Mouse (Mus musculus) kidney, postnatal 0 days (tissue): Measurements from ENCODE around the gene Fermt2. TPM values are rescaled to one million over a fixed set of nuclear protein-coding genes. Genes with fewer than 3 reads are reported as not detected.

Source experiments
- ATAC-seq: fragments of 200-750 bp; cut with Nextera tagmentation; replicated peaks from 2 replicates; pipeline ENCODE4 v1.8.0; 2017; ENCODE audit warnings: low read depth, moderate number of reproducible peaks, moderate TSS enrichment, moderate library complexity; ENCODE audit not compliant: low FRiP score
- DNase-seq: peaks from one replicate; pipeline ENCODE4 v3.0.0-alpha.2; 2016; ENCODE audit warnings: low spot score
- H3K27ac ChIP-seq: fragments of 300-500 bp; sonication (generic); 2 replicates; pipeline ENCODE4 v1.5.1; 2014; ENCODE audit warnings: mild to moderate bottlenecking
- H3K27me3 ChIP-seq: fragments of 300-500 bp; sonication (generic); 2 replicates; pipeline ENCODE4 v1.6.1; 2014; ENCODE audit warnings: low read length, mixed read lengths; ENCODE audit not compliant: insufficient read depth
- H3K36me3 ChIP-seq: fragments of 300-500 bp; sonication (generic); 2 replicates; pipeline ENCODE4 v1.6.1; 2014; ENCODE audit warnings: low read length, mixed read lengths; ENCODE audit not compliant: insufficient read depth
- H3K4me1 ChIP-seq: fragments of 300-500 bp; sonication (generic); replicated peaks from 2 replicates; pipeline ENCODE4 v1.6.1; 2014; ENCODE audit warnings: antibody characterized with exemption, low read length, mixed read lengths; ENCODE audit not compliant: insufficient read depth
- H3K4me2 ChIP-seq: fragments of 300-500 bp; sonication (generic); 2 replicates; pipeline ENCODE4 v1.6.1; 2014; ENCODE audit warnings: mild to moderate bottlenecking, low read length, moderate library complexity, mixed read lengths
- H3K4me3 ChIP-seq: fragments of 300-500 bp; sonication (generic); replicated peaks from 2 replicates; pipeline ENCODE4 v1.5.1; 2014; ENCODE audit warnings: low read depth, low read length
- H3K9ac ChIP-seq: fragments of 300-500 bp; sonication (generic); 2 replicates; pipeline ENCODE4 v1.6.1; 2014; ENCODE audit warnings: low read depth, low read length
- H3K9me3 ChIP-seq: fragments of 300-500 bp; sonication (generic); replicated peaks from 2 replicates; pipeline ENCODE4 v1.6.1; 2016; ENCODE audit warnings: low read length, inconsistent platforms, mixed read lengths
- CTCF ChIP-seq: IDR thresholded peaks from 2 replicates; pipeline ENCODE4 v1.5.1; 2016; ENCODE audit warnings: antibody characterized with exemption, low read depth, mild to moderate bottlenecking, moderate library complexity
- WGBS: fragments of 180-500 bp; shearing (Covaris S2); extraction: QIAGEN DNeasy Blood & Tissue Kit; methylation state at CpG from one replicate; pipeline ENCODE4 v1.1.7; 2014; 5-methylcytosine and 5-hydroxymethylcytosine counted together
- polyA plus RNA-seq: library from polyadenylated mRNA; unstranded; fragments of >200 nt; fragmentation: Nextera tagmentation; extraction: Ambion mirVana; gene quantifications from 2 replicates; pipeline ENCODE4 v1.2.1, GENCODE M21; 2015

Fermt2 gene
- polyA plus RNA-seq, result 216 and 226 TPM in 2 replicates

DNA sequence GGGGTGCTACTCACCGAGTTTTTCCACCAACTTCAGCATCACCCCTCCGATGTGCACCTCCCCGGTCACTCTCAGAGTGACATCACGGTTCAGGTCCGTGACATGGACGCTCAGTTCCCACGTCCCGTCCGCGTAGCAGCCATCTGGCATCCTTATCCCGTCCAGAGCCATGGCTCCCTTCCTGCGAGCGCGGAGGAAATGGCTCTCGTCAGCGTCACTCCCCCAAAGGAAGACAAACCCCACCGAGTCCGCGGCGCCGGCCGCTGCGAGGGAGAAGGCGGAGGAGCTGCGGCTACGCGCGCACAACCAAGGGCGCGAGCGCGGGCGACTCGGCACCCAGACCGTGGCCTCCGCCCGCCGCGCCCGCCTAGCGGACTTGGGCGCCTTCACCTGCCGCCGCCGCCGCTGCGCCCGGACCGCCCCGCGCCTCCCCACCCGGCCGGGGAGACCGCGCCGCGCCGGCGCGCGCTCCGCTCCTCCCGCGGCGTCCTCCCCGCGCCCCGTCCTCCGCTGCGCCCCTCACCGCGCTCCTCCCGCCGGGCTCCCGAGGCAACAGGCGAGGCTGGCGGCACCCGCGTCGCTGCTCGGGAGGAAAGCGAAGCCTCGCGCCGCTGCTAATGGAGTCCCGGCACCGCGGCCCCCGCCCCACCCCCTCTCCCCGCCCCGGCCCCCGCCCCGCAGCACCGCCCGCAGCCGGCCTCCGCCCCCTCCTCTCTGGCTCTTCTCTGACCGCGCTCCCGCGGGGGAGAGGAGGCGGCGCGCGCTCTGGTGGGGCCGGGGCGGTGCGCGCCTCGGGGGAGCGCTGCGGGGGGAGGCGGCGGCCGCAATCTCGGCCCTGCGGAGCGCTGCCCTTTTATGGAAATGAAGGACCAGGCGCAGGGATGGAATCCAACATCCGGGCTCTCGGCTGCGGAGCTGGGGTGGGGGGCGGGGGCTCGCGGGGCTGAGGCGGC, at the start of gene Fermt2:
TSS of gene Fermt2 (minus strand) at position 708 of the 953 bp plus-strand sequence.
- H3K27me3 ChIP-seq, result no peaks in the 10 kb centered on the region
- DNase-seq (peak; percentile 94), ATAC-seq (peak; percentile 86)
- no peaks in the 10 kb centered on the region for H3K9me3 ChIP-seq
- TF ChIP-seq CTCF, result no peak
- peak within 1 kb of the TSS; percentile 98 for H3K27ac ChIP-seq
- H3K4me3 ChIP-seq, result peak within 1 kb of the TSS; percentile 89
- H3K4me1 ChIP-seq, result peaks cover 10% of the 10 kb centered on the region; the same call in 1 of the 2 replicates
- no peaks in the 10 kb centered on the region for H3K36me3 ChIP-seq
- H3K4me2 ChIP-seq, result peak within 1 kb of the TSS; percentile 83
- H3K9ac ChIP-seq, result peak within 1 kb of the TSS; percentile 92
- under 1% methylated on average over 74 of the region's 126 CpGs for WGBS

DNA sequence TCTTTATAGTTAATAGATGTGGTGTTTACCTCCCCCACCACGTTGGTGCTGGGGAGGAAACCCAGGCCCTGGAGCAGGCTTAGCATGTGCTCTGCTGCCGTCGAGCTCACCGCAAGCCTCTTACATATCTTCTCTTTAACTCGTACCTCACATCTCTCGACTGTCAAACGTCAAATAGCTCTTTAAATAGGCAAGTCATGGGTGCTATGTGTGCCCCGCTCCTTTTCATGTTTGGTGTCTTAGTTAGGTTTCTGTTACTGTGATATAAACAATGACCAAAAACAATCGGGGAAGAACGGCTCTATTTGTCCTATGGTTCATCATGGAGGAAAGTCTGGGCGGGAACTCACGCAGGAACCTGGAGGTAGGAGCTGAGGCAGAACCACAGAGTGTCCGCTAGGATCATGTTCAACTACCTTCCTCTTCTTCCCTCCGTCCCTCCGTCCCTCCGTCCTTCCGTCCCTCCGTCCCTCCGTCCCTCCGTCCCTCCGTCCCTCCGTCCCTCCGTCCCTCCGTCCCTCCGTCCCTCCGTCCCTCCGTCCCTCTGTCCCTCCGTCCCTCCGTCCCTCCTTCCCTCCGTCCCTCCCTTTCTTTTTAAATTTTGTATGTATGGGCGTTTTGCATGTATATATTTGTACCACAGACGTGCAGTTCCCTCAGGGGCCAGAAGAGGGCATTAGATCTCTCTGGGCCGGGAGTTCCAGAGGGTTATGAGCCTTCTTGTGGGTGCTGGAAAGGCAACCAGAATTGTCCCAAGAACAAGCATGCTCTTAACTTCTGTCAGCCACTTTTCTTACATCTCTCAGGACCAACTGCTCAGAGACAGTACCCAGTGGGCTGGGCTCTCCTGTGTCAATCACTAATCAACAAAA, 36.4 kb upstream of the Fermt2 start:
- no peaks in the 10 kb centered on the region for H3K9me3 ChIP-seq
- H3K36me3 ChIP-seq, result no peaks in the 10 kb centered on the region
- peak overlapping the region; percentile 61 for H3K4me2 ChIP-seq
- WGBS, result 24% methylated on average over 28 of the region's 33 CpGs
- peak; percentile 88 for TF ChIP-seq CTCF
- H3K27me3 ChIP-seq, result no peaks in the 10 kb centered on the region
- H3K9ac ChIP-seq, result no peak overlapping the region
- H3K4me3 ChIP-seq, result peak overlapping the region; percentile 35
- H3K4me1 ChIP-seq, result peaks cover 5% of the 10 kb centered on the region; the same call in 1 of the 2 replicates
- ATAC-seq, result no peak
- H3K27ac ChIP-seq, result peak overlapping the region; percentile 42; the same call in 1 of the 2 replicates
- peak; percentile 86 for DNase-seq

GRCm38 (mm10) chr14:45565216-45566065, 35.5 kb upstream of the Fermt2 start:
- peak overlapping the region; percentile 43 for H3K9ac ChIP-seq
- no peak for TF ChIP-seq CTCF
- WGBS, result 7% methylated on average over 20 of the region's 20 CpGs
- peaks cover 5% of the 10 kb centered on the region; the same call in 1 of the 2 replicates for H3K4me1 ChIP-seq
- H3K4me2 ChIP-seq, result peak overlapping the region; percentile 61
- ATAC-seq, result no peak; the same call in 1 of the 2 replicates
- no peaks in the 10 kb centered on the region for H3K9me3 ChIP-seq
- peak; percentile 67 for DNase-seq
- H3K4me3 ChIP-seq, result peak overlapping the region; percentile 14; the same call in 1 of the 2 replicates
- H3K27ac ChIP-seq, result peak overlapping the region; percentile 42; the same call in 1 of the 2 replicates
- H3K36me3 ChIP-seq, result no peaks in the 10 kb centered on the region
- no peaks in the 10 kb centered on the region for H3K27me3 ChIP-seq

DNA sequence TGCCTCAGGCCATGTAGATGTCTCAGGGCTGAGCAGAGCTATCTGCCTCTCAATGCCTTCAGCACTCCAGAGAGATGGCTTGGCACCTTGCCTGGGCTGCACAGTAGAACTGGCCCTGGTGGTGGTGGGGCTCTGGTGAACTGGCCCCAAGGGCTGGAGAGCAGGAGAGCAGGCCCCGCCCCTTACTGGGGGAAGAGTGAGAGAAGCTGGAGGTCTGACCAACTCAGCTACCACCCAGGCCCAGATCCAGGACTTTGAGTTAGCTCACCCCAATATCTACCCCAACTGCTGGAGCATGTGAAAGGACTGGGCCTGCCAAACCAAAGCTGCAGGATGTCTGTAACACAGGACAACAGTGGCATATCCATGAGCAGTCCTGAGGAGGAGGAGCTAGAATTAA, 33.7 kb upstream of the Fermt2 start:
- ATAC-seq, result no peak
- no peak for TF ChIP-seq CTCF
- H3K27ac ChIP-seq, result no peak overlapping the region
- no peak overlapping the region for H3K4me2 ChIP-seq
- peaks cover 5% of the 10 kb centered on the region; the same call in 1 of the 2 replicates for H3K4me1 ChIP-seq
- no peak for DNase-seq
- 100% methylated on average over 1 of the region's 1 CpGs for WGBS
- H3K27me3 ChIP-seq, result no peaks in the 10 kb centered on the region
- H3K9ac ChIP-seq, result no peak overlapping the region
- no peaks in the 10 kb centered on the region for H3K36me3 ChIP-seq
- H3K4me3 ChIP-seq, result no peak overlapping the region
- H3K9me3 ChIP-seq, result no peaks in the 10 kb centered on the region

DNA sequence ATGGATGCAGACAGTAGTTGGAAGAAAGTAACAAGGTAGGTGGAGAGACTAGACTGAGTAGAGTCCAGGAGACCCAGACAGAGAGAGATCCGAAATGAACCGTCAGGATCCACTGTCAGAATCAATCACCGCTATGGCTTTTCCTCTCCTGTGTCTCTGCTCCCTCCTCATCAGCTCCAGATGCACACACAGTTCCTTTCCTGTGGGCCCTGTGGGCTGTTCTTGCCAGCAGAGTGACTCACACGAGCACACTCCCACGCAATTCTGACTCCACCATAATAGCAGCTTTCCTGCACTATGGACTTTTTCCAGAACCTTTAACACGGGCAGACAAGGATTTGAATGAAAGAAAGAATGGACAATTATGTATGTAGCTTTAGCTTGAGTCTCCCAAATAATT, 31.8 kb upstream of the Fermt2 start:
- WGBS, result 55% methylated on average over 6 of the region's 6 CpGs
- ATAC-seq (no peak), DNase-seq (no peak)
- Histone ChIP-seq H3K4me2 (no peak overlapping the region), H3K27ac (no peak overlapping the region), H3K36me3 (no peaks in the 10 kb centered on the region), H3K27me3 (no peaks in the 10 kb centered on the region), H3K4me1 (peaks cover 5% of the 10 kb centered on the region; the same call in 1 of the 2 replicates), H3K9ac (no peak overlapping the region), H3K9me3 (no peaks in the 10 kb centered on the region), H3K4me3 (no peak overlapping the region)
- no peak for TF ChIP-seq CTCF
